Comparison of ENCODE assay signal across 7 mouse cellular contexts in the genomic region with DNA sequence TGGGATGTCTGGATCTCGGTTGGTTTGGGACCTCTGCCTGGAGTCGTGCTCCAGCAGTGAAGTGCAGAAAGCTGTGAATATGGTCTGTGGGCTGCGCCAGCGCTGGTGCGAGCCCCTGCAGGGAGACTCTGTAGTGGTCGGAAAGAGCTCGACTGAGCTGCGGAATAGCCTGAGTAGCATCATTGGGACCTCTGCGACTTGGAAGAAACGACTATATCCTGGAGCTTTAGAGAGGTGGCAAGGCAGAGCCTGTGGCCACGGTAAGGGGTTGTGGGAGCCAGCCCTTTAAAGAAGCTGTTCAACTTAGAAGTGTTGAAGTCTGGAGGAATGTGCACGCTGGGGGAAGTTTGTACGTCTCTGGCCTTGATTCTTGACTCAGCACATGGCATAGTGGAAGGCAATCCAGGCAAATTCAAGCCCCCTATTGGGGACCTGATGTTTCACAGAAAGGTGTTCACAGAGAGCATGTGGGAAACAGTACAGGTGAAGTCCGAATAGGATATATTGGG. TPM values are rescaled to one million over a fixed set of nuclear protein-coding genes. Genes with fewer than 3 reads are reported as not detected.
DNase-seq lines count a peak whose midpoint lies in the region; ATAC-seq and TF ChIP-seq lines count a peak whose summit lies in the region.

No protein-coding gene starts in this region.

- WGBS in lung, embryonic 14.5 days, result 1% methylated on average over 14 of the region's 14 CpGs
- 1% methylated on average over 14 of the region's 14 CpGs for WGBS in embryonic facial prominence, embryonic 11.5 days
- WGBS in intestine, embryonic 16.5 days, result 2% methylated on average over 14 of the region's 14 CpGs
- 3% methylated on average over 14 of the region's 14 CpGs for WGBS in neural tube, embryonic 15.5 days

- H3K27ac ChIP-seq in lung, embryonic 14.5 days (ENCODE audit: low read depth), result peak overlapping the region; percentile 87
- H3K27ac ChIP-seq in embryonic facial prominence, embryonic 11.5 days (replicated peaks; ENCODE audit: low read depth, low read length), result peak overlapping the region; percentile 80
- H3K27ac ChIP-seq in intestine, embryonic 16.5 days (ENCODE audit: low read length), result peak overlapping the region; percentile 67
- H3K27ac ChIP-seq in neural tube, embryonic 15.5 days (replicated peaks), result peak overlapping the region; percentile 91

- peak overlapping the region; percentile 86 for H3K4me3 ChIP-seq in lung, embryonic 14.5 days (ENCODE audit: low read depth, low read length)
- H3K4me3 ChIP-seq in embryonic facial prominence, embryonic 11.5 days (ENCODE audit: low read depth, low read length), result peak overlapping the region; percentile 97
- peak overlapping the region; percentile 75 for H3K4me3 ChIP-seq in intestine, embryonic 16.5 days (ENCODE audit: low read length)
- peak overlapping the region; percentile 66 for H3K4me3 ChIP-seq in neural tube, embryonic 15.5 days (replicated peaks)

- no peaks in the 10 kb centered on the region for H3K9me3 ChIP-seq in lung, embryonic 14.5 days (ENCODE audit: low read depth, low read length)
- H3K9me3 ChIP-seq in embryonic facial prominence, embryonic 11.5 days (replicated peaks; ENCODE audit: control insufficient read depth, low read length), result no peaks in the 10 kb centered on the region
- no peaks in the 10 kb centered on the region for H3K9me3 ChIP-seq in intestine, embryonic 16.5 days (ENCODE audit: control insufficient read depth, low read length)
- no peaks in the 10 kb centered on the region for H3K9me3 ChIP-seq in neural tube, embryonic 15.5 days (replicated peaks)

- H3K27me3 ChIP-seq in lung, embryonic 14.5 days (ENCODE audit: insufficient read depth, low read length), result no peaks in the 10 kb centered on the region
- no peaks in the 10 kb centered on the region for H3K27me3 ChIP-seq in embryonic facial prominence, embryonic 11.5 days (ENCODE audit: control insufficient read depth, insufficient read depth, low read length)
- H3K27me3 ChIP-seq in intestine, embryonic 16.5 days (replicated peaks; ENCODE audit: control insufficient read depth, insufficient read depth, low read length), result no peaks in the 10 kb centered on the region
- no peaks in the 10 kb centered on the region for H3K27me3 ChIP-seq in neural tube, embryonic 15.5 days (replicated peaks)

- ATAC-seq in lung, embryonic 14.5 days (ENCODE audit: insufficient read depth), result 0 out of 2 replicates have a peak, but pooled peaks have one; percentile 2
- no peak for ATAC-seq in embryonic facial prominence, embryonic 11.5 days (replicated peaks; ENCODE audit: insufficient number of reproducible peaks, low FRiP score, low TSS enrichment, low read depth)
- peak; percentile 1; the same call in 1 of the 2 replicates for ATAC-seq in intestine, embryonic 16.5 days
- peak; percentile 7 for ATAC-seq in neural tube, embryonic 15.5 days (ENCODE audit: low FRiP score)

- peaks cover 17% of the 10 kb centered on the region for H3K36me3 ChIP-seq in lung, embryonic 14.5 days (ENCODE audit: insufficient read depth)
- no peaks in the 10 kb centered on the region; the same call in 1 of the 2 replicates for H3K36me3 ChIP-seq in embryonic facial prominence, embryonic 11.5 days (replicated peaks; ENCODE audit: control insufficient read depth, insufficient read depth, low read depth, low read length)
- H3K36me3 ChIP-seq in intestine, embryonic 16.5 days (ENCODE audit: control insufficient read depth, insufficient read depth, low read length), result no peaks in the 10 kb centered on the region
- peaks cover 10% of the 10 kb centered on the region for H3K36me3 ChIP-seq in neural tube, embryonic 15.5 days

- no peak for TF ChIP-seq CTCF in lung, embryonic 14.5 days (IDR thresholded peaks at IDR 0.05; ENCODE audit: low read depth)

- H3K4me1 ChIP-seq in lung, embryonic 14.5 days (ENCODE audit: insufficient read depth), result peaks cover 10% of the 10 kb centered on the region
- no peaks in the 10 kb centered on the region; the same call in 1 of the 2 replicates for H3K4me1 ChIP-seq in embryonic facial prominence, embryonic 11.5 days (ENCODE audit: control insufficient read depth, insufficient read depth, low read length)
- peaks cover 19% of the 10 kb centered on the region for H3K4me1 ChIP-seq in intestine, embryonic 16.5 days (ENCODE audit: control insufficient read depth, insufficient read depth, low read length)
- H3K4me1 ChIP-seq in neural tube, embryonic 15.5 days, result peaks cover 44% of the 10 kb centered on the region

- peak overlapping the region; percentile 89 for H3K4me2 ChIP-seq in lung, embryonic 14.5 days
- H3K4me2 ChIP-seq in embryonic facial prominence, embryonic 11.5 days (ENCODE audit: low read depth, low read length), result peak overlapping the region; percentile 85
- H3K4me2 ChIP-seq in intestine, embryonic 16.5 days (ENCODE audit: low read depth, low read length), result peak overlapping the region; percentile 77
- peak overlapping the region; percentile 73 for H3K4me2 ChIP-seq in neural tube, embryonic 15.5 days

- peak overlapping the region; percentile 72 for H3K9ac ChIP-seq in lung, embryonic 14.5 days
- peak overlapping the region; percentile 88 for H3K9ac ChIP-seq in embryonic facial prominence, embryonic 11.5 days (replicated peaks; ENCODE audit: low read length)
- peak overlapping the region; percentile 77 for H3K9ac ChIP-seq in intestine, embryonic 16.5 days (ENCODE audit: low read depth, low read length)
- H3K9ac ChIP-seq in neural tube, embryonic 15.5 days (replicated peaks), result peak overlapping the region; percentile 81

- DNase-seq in lung, embryonic 14.5 days, result peak; percentile 68
- no peak for DNase-seq in lung, postnatal 25 days (ENCODE audit: low spot score)
- peak; percentile 53 for DNase-seq in embryonic facial prominence, embryonic 11.5 days (ENCODE audit: low spot score)
- DNase-seq in spleen, adult 12 weeks (ENCODE audit: low spot score), result no peak
- no peak for DNase-seq in Muller cell, postnatal 12 days (ENCODE audit: inconsistent ontology term)

RNA-seq across cellular contexts. Expression of a gene that starts 2.8 kb away (rescaled TPM):
- polyA plus RNA-seq in lung, embryonic 14.5 days (2014; fragmentation: Nextera tagmentation; extraction: Ambion mirVana), result 81.7 and 83.8 TPM in 2 replicates
- 86.9 and 89.6 TPM in 2 replicates for polyA plus RNA-seq in embryonic facial prominence, embryonic 11.5 days (2014; fragmentation: Nextera tagmentation; extraction: Ambion mirVana)
- polyA plus RNA-seq in intestine, embryonic 16.5 days (2015; fragmentation: Nextera tagmentation; extraction: Ambion mirVana), result 77.7 and 78.7 TPM in 2 replicates
- 20.3 and 33.1 TPM in 2 replicates for polyA plus RNA-seq in neural tube, embryonic 15.5 days (2015; fragmentation: Nextera tagmentation; extraction: Ambion mirVana)

RNA-seq across cellular contexts. Expression of a gene that starts 20.7 kb away (rescaled TPM):
- polyA plus RNA-seq in lung, embryonic 14.5 days (2014; fragmentation: Nextera tagmentation; extraction: Ambion mirVana), result 66.1 and 68.6 TPM in 2 replicates
- 61.5 and 64.7 TPM in 2 replicates for polyA plus RNA-seq in embryonic facial prominence, embryonic 11.5 days (2014; fragmentation: Nextera tagmentation; extraction: Ambion mirVana)
- 60.0 and 67.1 TPM in 2 replicates for polyA plus RNA-seq in intestine, embryonic 16.5 days (2015; fragmentation: Nextera tagmentation; extraction: Ambion mirVana)
- 66.7 and 75.1 TPM in 2 replicates for polyA plus RNA-seq in neural tube, embryonic 15.5 days (2015; fragmentation: Nextera tagmentation; extraction: Ambion mirVana)

RNA-seq across cellular contexts. Expression of a gene that starts 22.2 kb away (rescaled TPM):
- polyA plus RNA-seq in lung, embryonic 14.5 days (2014; fragmentation: Nextera tagmentation; extraction: Ambion mirVana), result 29.8 and 33.8 TPM in 2 replicates
- 21.0 and 21.1 TPM in 2 replicates for polyA plus RNA-seq in embryonic facial prominence, embryonic 11.5 days (2014; fragmentation: Nextera tagmentation; extraction: Ambion mirVana)
- 11.0 and 14.8 TPM in 2 replicates for polyA plus RNA-seq in intestine, embryonic 16.5 days (2015; fragmentation: Nextera tagmentation; extraction: Ambion mirVana)
- 12.3 and 14.1 TPM in 2 replicates for polyA plus RNA-seq in neural tube, embryonic 15.5 days (2015; fragmentation: Nextera tagmentation; extraction: Ambion mirVana)

RNA-seq across cellular contexts. Expression of a gene that starts 35.8 kb away (rescaled TPM):
- 12.0 and 12.5 TPM in 2 replicates for polyA plus RNA-seq in lung, embryonic 14.5 days (2014; fragmentation: Nextera tagmentation; extraction: Ambion mirVana)
- polyA plus RNA-seq in embryonic facial prominence, embryonic 11.5 days (2014; fragmentation: Nextera tagmentation; extraction: Ambion mirVana), result 4.6 and 5.3 TPM in 2 replicates
- polyA plus RNA-seq in intestine, embryonic 16.5 days (2015; fragmentation: Nextera tagmentation; extraction: Ambion mirVana), result 4.9 and 5.0 TPM in 2 replicates
- 3.1 and 6.1 TPM in 2 replicates for polyA plus RNA-seq in neural tube, embryonic 15.5 days (2015; fragmentation: Nextera tagmentation; extraction: Ambion mirVana)

RNA-seq across cellular contexts. Expression of a gene that starts 57.4 kb away (rescaled TPM):
- polyA plus RNA-seq in lung, embryonic 14.5 days (2014; fragmentation: Nextera tagmentation; extraction: Ambion mirVana), result 2.7 and 2.8 TPM in 2 replicates
- polyA plus RNA-seq in embryonic facial prominence, embryonic 11.5 days (2014; fragmentation: Nextera tagmentation; extraction: Ambion mirVana), result 3.6 and 5.7 TPM in 2 replicates
- 2.0 and 2.6 TPM in 2 replicates for polyA plus RNA-seq in intestine, embryonic 16.5 days (2015; fragmentation: Nextera tagmentation; extraction: Ambion mirVana)
- polyA plus RNA-seq in neural tube, embryonic 15.5 days (2015; fragmentation: Nextera tagmentation; extraction: Ambion mirVana), result 1.4 and 1.8 TPM in 2 replicates

Comparison
In these comparisons a context has a peak if more than half of its experiments do, and no peak if none do; other contexts are left out.
1. DNase-seq: peak in lung, embryonic 14.5 days (single experiment) and embryonic facial prominence, embryonic 11.5 days (single experiment); none in lung, postnatal 25 days (single experiment), spleen, adult 12 weeks (single experiment) and Muller cell, postnatal 12 days (single experiment).
2. Peak in every context shown above with its lines, with median percentiles within 50 percentile points of each other: H3K27ac ChIP-seq, H3K4me2 ChIP-seq, H3K4me3 ChIP-seq and H3K9ac ChIP-seq.